Mouse (Mus musculus) myocyte (in vitro differentiated cells): ENCODE measurements at regions not wholly inside any gene's neighbourhood (a gene's known extent, or its start where the extent isn't known, plus 50 kb on each side); places are given as distances from the start of the nearest gene placed in this dataset.

Experiments
- H3K27me3 ChIP-seq: one replicate; pipeline ENCODE4 v1.6.1; 2011; ENCODE audit not compliant: control insufficient read depth, insufficient read depth, insufficient read length
- H3K36me3 ChIP-seq: one replicate; pipeline ENCODE4 v1.6.1; 2011; ENCODE audit not compliant: control insufficient read depth, insufficient read depth
- H3K4me2 ChIP-seq: one replicate; pipeline ENCODE4 v1.6.1; 2011; ENCODE audit warnings: low read depth, control low read depth
- H3K4me3 ChIP-seq: one replicate; pipeline ENCODE4 v1.5.1; 2011; ENCODE audit warnings: mild to moderate bottlenecking, control low read depth, moderate library complexity
- H3K79me2 ChIP-seq: one replicate; pipeline ENCODE4 v1.6.1; 2011; ENCODE audit not compliant: control insufficient read depth, insufficient read depth
- H3ac ChIP-seq: one replicate; pipeline ENCODE4 v1.6.1; 2011; ENCODE audit not compliant: control insufficient read depth, insufficient read length
- CEBPB ChIP-seq: IDR thresholded peaks from 2 replicates; pipeline ENCODE4 v1.6.1; 2011; ENCODE audit warnings: mild to moderate bottlenecking, moderate library complexity; ENCODE audit not compliant: poor library complexity, insufficient read depth, severe bottlenecking
- E2F4 ChIP-seq: IDR thresholded peaks from one replicate; pipeline ENCODE4 v1.6.1; 2011; ENCODE audit warnings: mild to moderate bottlenecking, control low read depth, moderate library complexity; ENCODE audit not compliant: insufficient read depth
- MAX ChIP-seq: IDR thresholded peaks from one replicate; pipeline ENCODE4 v1.6.1; 2011; ENCODE audit warnings: low read depth, mild to moderate bottlenecking, control low read depth
- MYOD1 ChIP-seq, 3 experiments: IDR thresholded peaks; one replicate each; pipeline ENCODE4 v1.6.1; 2011; ENCODE audit warnings: control low read depth in 2 of 3, low read depth in 2 of 3, mild to moderate bottlenecking in 2 of 3, moderate library complexity in 1 of 3; ENCODE audit not compliant: insufficient read length in 2 of 3, control insufficient read depth in 1 of 3
- MYOG ChIP-seq, 3 experiments: IDR thresholded peaks; one replicate each; pipeline ENCODE4 v1.6.1; 2011; ENCODE audit warnings: control low read depth in 2 of 3, low read depth in 2 of 3, mild to moderate bottlenecking in 2 of 3; ENCODE audit not compliant: insufficient read length in 2 of 3, control insufficient read depth in 1 of 3, insufficient read depth in 1 of 3
- POLR2A ChIP-seq: IDR thresholded peaks from one replicate; pipeline ENCODE4 v1.6.1; 2011; ENCODE audit warnings: low read depth, mild to moderate bottlenecking, control low read depth, moderate library complexity; ENCODE audit not compliant: insufficient read length
- POLR2AphosphoS2 ChIP-seq: IDR thresholded peaks from one replicate; pipeline ENCODE4 v1.6.1; 2011; ENCODE audit warnings: low read depth, control low read depth; ENCODE audit not compliant: insufficient read length
- REST ChIP-seq: IDR thresholded peaks from one replicate; pipeline ENCODE4 v1.6.1; 2011; ENCODE audit warnings: mild to moderate bottlenecking, control low read depth, moderate library complexity; ENCODE audit not compliant: insufficient read depth, insufficient read length
- SRF ChIP-seq: IDR thresholded peaks from one replicate; pipeline ENCODE4 v1.6.1; 2011; ENCODE audit warnings: low read depth; ENCODE audit not compliant: control insufficient read depth, insufficient read length
- TCF12 ChIP-seq: IDR thresholded peaks from one replicate; pipeline ENCODE4 v1.6.1; 2011; ENCODE audit warnings: mild to moderate bottlenecking, control low read depth; ENCODE audit not compliant: poor library complexity, insufficient read depth, severe bottlenecking
- TCF3 ChIP-seq: IDR thresholded peaks from one replicate; pipeline ENCODE4 v1.6.1; 2011; ENCODE audit warnings: low read depth, control low read depth; ENCODE audit not compliant: insufficient read length
- USF1 ChIP-seq: IDR thresholded peaks from one replicate; pipeline ENCODE4 v1.6.1; 2011; ENCODE audit warnings: low read depth, mild to moderate bottlenecking, control low read depth, moderate library complexity

DNA sequence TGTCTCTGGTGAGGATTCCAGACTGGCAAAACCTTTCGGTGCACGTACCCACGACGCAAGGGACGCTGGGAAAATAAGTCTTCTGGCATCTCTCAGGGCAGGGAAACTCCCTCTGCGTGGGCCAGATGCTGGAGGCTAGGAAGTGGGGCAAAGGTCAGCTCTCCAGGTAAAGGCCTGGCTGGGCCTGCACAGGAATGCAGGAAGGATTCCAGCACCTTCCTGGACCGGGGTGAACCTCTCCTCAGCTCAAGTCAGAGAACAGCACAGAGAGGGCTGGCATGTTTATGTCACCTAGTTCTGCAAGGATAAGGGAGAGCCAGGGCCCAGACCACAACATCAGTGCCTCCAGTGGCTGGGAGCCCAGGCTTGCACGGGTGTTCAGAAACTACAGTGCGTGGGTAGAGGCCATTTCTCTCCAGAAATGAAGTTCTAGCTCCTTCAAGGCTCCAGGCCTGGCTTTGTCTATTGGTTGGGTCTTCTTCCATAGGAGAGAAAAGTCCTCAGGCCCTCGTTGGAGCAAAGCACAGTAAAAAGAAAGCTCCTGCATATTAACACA, 74.9 kb upstream of the Ptpn1 start:
- H3K36me3 ChIP-seq = no peaks in the 10 kb centered on the region
- no peak overlapping the region for H3K4me2 ChIP-seq
- no peak overlapping the region for H3ac ChIP-seq
- H3K27me3 ChIP-seq = no peaks in the 10 kb centered on the region
- no peak for TF ChIP-seq USF1
- TF ChIP-seq MYOG (IDR thresholded peaks at IDR 0.05; ENCODE audit: control insufficient read depth in 1 of 3, insufficient read depth in 1 of 3, insufficient read length in 2 of 3, low read depth in 2 of 3) = no peak
- no peak for TF ChIP-seq POLR2A
- no peak for TF ChIP-seq E2F4
- TF ChIP-seq POLR2AphosphoS2 = no peak
- no peak for TF ChIP-seq SRF
- no peak for TF ChIP-seq CEBPB
- no peak for TF ChIP-seq MAX
- TF ChIP-seq TCF12 = no peak
- no peak for TF ChIP-seq MYOD1 (IDR thresholded peaks at IDR 0.05; ENCODE audit: control insufficient read depth in 1 of 3, insufficient read length in 2 of 3, low read depth in 2 of 3)
- no peak for TF ChIP-seq TCF3
- no peak for TF ChIP-seq REST
- no peaks in the 10 kb centered on the region for H3K79me2 ChIP-seq
- H3K4me3 ChIP-seq = no peak overlapping the region

DNA sequence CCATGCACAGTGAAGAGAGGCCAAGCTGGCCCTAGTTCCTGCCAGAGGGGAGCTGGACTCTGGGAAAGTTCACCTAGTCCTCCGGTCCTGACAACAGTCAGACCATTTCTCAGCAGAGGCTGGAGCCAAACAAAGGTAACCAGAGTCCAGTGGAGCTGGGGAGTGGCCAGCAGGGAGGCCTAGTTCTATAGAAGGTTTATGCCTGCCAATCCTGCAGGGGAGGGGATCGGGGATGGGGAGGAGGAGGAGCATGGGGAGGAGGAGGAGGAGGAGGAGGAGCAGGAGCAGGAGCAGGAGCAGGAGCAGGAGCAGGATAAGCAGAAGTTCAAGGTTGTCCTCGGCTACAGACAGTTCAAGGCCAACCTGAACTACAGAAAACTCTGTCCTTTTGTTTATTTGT, 75.8 kb upstream of the Ptpn1 start:
- Histone ChIP-seq H3K36me3 (no peaks in the 10 kb centered on the region), H3K4me3 (no peak overlapping the region), H3K4me2 (no peak overlapping the region), H3K27me3 (no peaks in the 10 kb centered on the region), H3K79me2 (no peaks in the 10 kb centered on the region), H3ac (no peak overlapping the region)
- TF ChIP-seq MAX = no peak
- no peak for TF ChIP-seq TCF3
- no peak for TF ChIP-seq USF1
- TF ChIP-seq MYOG (IDR thresholded peaks at IDR 0.05; ENCODE audit: control insufficient read depth in 1 of 3, insufficient read depth in 1 of 3, insufficient read length in 2 of 3, low read depth in 2 of 3) = no peak
- no peak for TF ChIP-seq REST
- no peak for TF ChIP-seq SRF
- no peak for TF ChIP-seq TCF12
- no peak for TF ChIP-seq POLR2A
- no peak for TF ChIP-seq MYOD1 (IDR thresholded peaks at IDR 0.05; ENCODE audit: control insufficient read depth in 1 of 3, insufficient read length in 2 of 3, low read depth in 2 of 3)
- TF ChIP-seq CEBPB = no peak
- TF ChIP-seq POLR2AphosphoS2 = no peak
- TF ChIP-seq E2F4 = no peak

DNA sequence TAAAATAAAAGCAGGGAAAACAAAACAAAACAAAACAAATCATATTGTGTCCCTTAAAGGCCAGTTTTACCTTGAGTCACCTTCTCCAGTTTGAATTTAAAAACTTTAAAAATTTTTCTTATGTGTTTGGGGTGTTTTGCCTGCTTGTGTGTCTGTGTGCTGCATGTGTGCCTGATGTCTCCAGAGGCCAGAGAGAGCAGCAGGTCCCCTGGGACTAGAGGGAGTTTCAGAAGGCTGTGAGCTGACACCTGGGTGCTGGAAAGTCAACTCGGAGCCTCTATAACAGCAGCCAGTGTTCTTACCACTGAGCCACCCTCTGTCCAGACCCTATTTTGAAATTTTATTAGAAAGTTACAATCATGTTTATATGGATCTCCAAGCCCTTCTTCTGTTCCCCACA, 77.8 kb upstream of the Ptpn1 start:
- no peaks in the 10 kb centered on the region for H3K79me2 ChIP-seq
- H3K4me2 ChIP-seq = no peak overlapping the region
- no peak overlapping the region for H3K4me3 ChIP-seq
- no peaks in the 10 kb centered on the region for H3K27me3 ChIP-seq
- H3ac ChIP-seq = no peak overlapping the region
- no peak for TF ChIP-seq E2F4
- no peak for TF ChIP-seq MAX
- TF ChIP-seq MYOD1 (IDR thresholded peaks at IDR 0.05; ENCODE audit: control insufficient read depth in 1 of 3, insufficient read length in 2 of 3, low read depth in 2 of 3) = no peak
- TF ChIP-seq USF1 = no peak
- TF ChIP-seq CEBPB = no peak
- TF ChIP-seq TCF12 = no peak
- H3K36me3 ChIP-seq = no peaks in the 10 kb centered on the region

DNA sequence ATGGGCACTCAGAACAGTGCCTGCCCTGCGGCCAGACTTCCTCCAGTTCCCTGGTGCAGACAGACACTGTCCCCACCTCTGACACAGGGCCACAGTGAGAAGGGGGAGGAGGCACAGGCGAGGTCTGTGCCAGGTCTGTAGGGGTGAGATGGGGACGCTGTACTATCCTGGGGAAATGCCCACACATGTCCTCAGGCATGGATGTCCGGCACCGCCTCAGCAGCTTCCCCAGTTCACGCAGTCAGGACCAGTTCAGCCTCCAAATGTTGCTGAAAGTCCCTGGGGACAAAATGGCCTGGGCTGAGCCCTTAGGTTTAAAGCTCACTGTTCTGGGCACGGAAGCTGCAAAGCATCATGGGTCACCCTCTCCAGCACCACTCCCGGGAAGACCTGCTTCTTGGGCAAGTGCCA, 78.4 kb upstream of the Ptpn1 start:
- no peaks in the 10 kb centered on the region for H3K36me3 ChIP-seq
- no peak overlapping the region for H3ac ChIP-seq
- no peaks in the 10 kb centered on the region for H3K79me2 ChIP-seq
- no peak overlapping the region for H3K4me3 ChIP-seq
- H3K4me2 ChIP-seq = no peak overlapping the region
- no peaks in the 10 kb centered on the region for H3K27me3 ChIP-seq
- TF ChIP-seq POLR2A = no peak

DNA sequence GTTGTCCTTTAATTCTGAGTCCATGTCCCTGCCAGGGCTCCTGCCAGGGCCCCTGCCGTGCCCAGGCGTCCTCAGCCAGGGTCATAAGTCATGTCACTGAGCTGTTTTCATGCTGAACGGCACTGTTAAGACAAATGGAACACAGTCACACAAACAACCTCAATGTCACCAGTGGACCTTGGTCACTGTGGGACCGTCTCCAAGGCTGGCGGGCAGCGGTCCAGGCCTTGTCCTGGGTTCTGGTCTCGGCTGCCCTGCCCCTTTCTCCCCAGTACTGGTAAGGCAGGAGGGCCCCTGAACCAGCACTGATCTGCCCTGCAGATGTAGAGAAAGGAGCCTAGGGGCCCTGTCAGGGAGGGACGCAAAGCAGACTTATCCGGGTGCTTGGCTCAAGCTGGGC, 79.3 kb upstream of the Ptpn1 start:
- Histone ChIP-seq H3K27me3 (no peaks in the 10 kb centered on the region), H3K79me2 (no peaks in the 10 kb centered on the region), H3ac (no peak overlapping the region), H3K4me2 (no peak overlapping the region), H3K36me3 (no peaks in the 10 kb centered on the region), H3K4me3 (no peak overlapping the region)
- TF ChIP-seq REST (no peak), TCF12 (no peak), CEBPB (no peak), MYOD1 (IDR thresholded peaks at IDR 0.05; ENCODE audit: control insufficient read depth in 1 of 3, insufficient read length in 2 of 3, low read depth in 2 of 3) (no peak), TCF3 (no peak), POLR2AphosphoS2 (no peak), SRF (no peak), E2F4 (no peak), MYOG (IDR thresholded peaks at IDR 0.05; ENCODE audit: control insufficient read depth in 1 of 3, insufficient read depth in 1 of 3, insufficient read length in 2 of 3, low read depth in 2 of 3) (no peak), POLR2A (no peak), USF1 (no peak), MAX (no peak)
